Mouse (Mus musculus) kidney, adult 11 months (tissue): ENCODE data around the gene Nop58.
A peak's percentile ranks its signal among the peaks of the same experiment; 100 is the strongest.
"Not testable (repeated sequence)": the region's sequence is repeated elsewhere in the genome, so short reads cannot be mapped to it uniquely, and the experiment has no call there.

Experiments used
- DNase-seq: peaks from one replicate; pipeline ENCODE4 v3.0.0; 2022

Nop58 gene

GRCm38 (mm10) chr1:59684819-59685755, at the start of gene Nop58:
Gene Nop58, plus strand, starts transcription at chr1:59684971.
- DNase-seq = peak; percentile 92

- DNase-seq = no peak
These were observed 48.4 kb upstream of the Nop58 start for GRCm38 (mm10) chr1:59636349-59636748.

- no peak for DNase-seq
These were observed 46.4 kb upstream of the Nop58 start for GRCm38 (mm10) chr1:59638371-59638770.

- DNase-seq = no peak
These were observed 42.3 kb upstream of the Nop58 start for GRCm38 (mm10) chr1:59642488-59642887.

- DNase-seq = not testable (repeated sequence)
These were observed 38.3 kb upstream of the Nop58 start for GRCm38 (mm10) chr1:59646502-59646901.

GRCm38 (mm10) chr1:59651201-59651819, 33.5 kb upstream of the Nop58 start:
- DNase-seq = no peak

- no peak for DNase-seq
These were observed 31.4 kb upstream of the Nop58 start for GRCm38 (mm10) chr1:59653243-59653911.

- no peak for DNase-seq
These were observed 28.3 kb upstream of the Nop58 start for GRCm38 (mm10) chr1:59656244-59657171.

GRCm38 (mm10) chr1:59663456-59664135, 21.2 kb upstream of the Nop58 start:
- DNase-seq = no peak

- DNase-seq = no peak
These were observed 15.9 kb upstream of the Nop58 start for GRCm38 (mm10) chr1:59668871-59669270.

GRCm38 (mm10) chr1:59669962-59670630, 14.7 kb upstream of the Nop58 start:
- peak; percentile 27 for DNase-seq

- DNase-seq = peak; percentile 87
These were observed 14.1 kb upstream of the Nop58 start, which contains the start of gene Sumo1 for GRCm38 (mm10) chr1:59670641-59671168. Gene Sumo1, minus strand, starts transcription at chr1:59670834.

GRCm38 (mm10) chr1:59673661-59674060, 11.1 kb upstream of the Nop58 start:
- DNase-seq = no peak

- DNase-seq = peak; percentile 39
These were observed 599 bp upstream of the Nop58 start for GRCm38 (mm10) chr1:59683926-59684818.

GRCm38 (mm10) chr1:59687493-59687892, 2.7 kb downstream of the Nop58 start:
- DNase-seq = peak; percentile 17

GRCm38 (mm10) chr1:59690467-59690866, 5.7 kb downstream of the Nop58 start:
- no peak for DNase-seq

GRCm38 (mm10) chr1:59697751-59698150, 13.0 kb downstream of the Nop58 start:
- DNase-seq = no peak

GRCm38 (mm10) chr1:59698207-59698606, 13.4 kb downstream of the Nop58 start:
- DNase-seq = no peak

GRCm38 (mm10) chr1:59701766-59702165, 17.0 kb downstream of the Nop58 start:
- no peak for DNase-seq

GRCm38 (mm10) chr1:59719900-59720299, 35.1 kb downstream of the Nop58 start:
- DNase-seq = no peak
